Mouse (Mus musculus): Measurements from ENCODE around the gene Pdlim5.
A peak's percentile ranks its signal among the peaks of the same experiment; 100 is the strongest.

Pdlim5 gene

GRCm38 (mm10) chr3:142394796-142395508, 544 bp downstream of the Pdlim5 start:
- peak; percentile 73 for DNase-seq (ENCODE audit: low spot score)

GRCm38 (mm10) chr3:142394000-142394411, 1.5 kb downstream of the Pdlim5 start:
- DNase-seq (ENCODE audit: low spot score), result peak; percentile 31

GRCm38 (mm10) chr3:142391531-142391930, 4.0 kb downstream of the Pdlim5 start:
- DNase-seq (ENCODE audit: low spot score), result no peak

DNA sequence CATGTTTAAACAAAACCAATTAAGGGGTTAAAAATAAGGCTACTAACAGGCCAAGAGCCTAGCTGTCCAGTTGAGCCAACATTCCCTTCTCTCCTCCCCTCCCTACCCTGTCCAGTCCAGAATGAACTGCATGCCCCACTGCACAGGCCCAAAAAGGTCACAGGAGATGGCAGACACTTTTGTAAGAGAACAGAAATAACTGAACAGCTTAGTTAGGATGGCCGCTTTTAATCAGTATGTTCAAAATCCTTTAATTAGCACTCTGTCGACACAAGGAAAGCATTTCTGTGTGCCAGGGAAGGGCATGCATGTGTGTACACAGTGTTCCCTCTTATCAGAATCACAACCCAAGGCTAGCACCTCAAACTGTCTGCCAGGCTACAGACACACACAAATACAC, 5.2 kb downstream of the Pdlim5 start:
- peak; percentile 45 for DNase-seq (ENCODE audit: low spot score)

- DNase-seq (ENCODE audit: low spot score), result no peak
Observed at GRCm38 (mm10) chr3:142388189-142388588, 7.3 kb downstream of the Pdlim5 start.

- DNase-seq (ENCODE audit: low spot score), result no peak
Observed at GRCm38 (mm10) chr3:142386505-142386904, 9.0 kb downstream of the Pdlim5 start.

DNA sequence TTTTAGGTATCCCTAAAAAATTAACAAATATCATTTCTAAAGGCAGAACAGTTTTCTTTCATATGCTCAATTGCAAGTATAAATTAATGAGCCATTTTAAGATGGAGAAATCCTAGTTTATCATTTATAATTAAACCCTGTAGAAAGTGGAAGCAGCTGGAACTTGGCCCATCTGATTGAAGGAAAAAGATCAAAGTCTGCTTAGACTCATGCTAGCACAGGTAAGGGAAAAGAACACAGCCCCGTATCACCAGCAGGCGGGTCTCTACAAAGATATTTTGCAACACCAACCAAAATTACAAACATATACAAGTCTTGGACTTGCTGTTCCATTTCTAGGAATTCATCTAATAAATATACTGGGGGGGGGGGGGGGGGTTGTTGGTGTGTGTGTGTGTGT, 9.8 kb downstream of the Pdlim5 start:
- DNase-seq (ENCODE audit: low spot score), result no peak

GRCm38 (mm10) chr3:142376638-142377037, 18.9 kb downstream of the Pdlim5 start:
- DNase-seq (ENCODE audit: low spot score), result no peak

GRCm38 (mm10) chr3:142375106-142375505, 20.4 kb downstream of the Pdlim5 start:
- no peak for DNase-seq (ENCODE audit: low spot score)

- no peak for DNase-seq (ENCODE audit: low spot score)
Observed at GRCm38 (mm10) chr3:142372465-142373147, 22.9 kb downstream of the Pdlim5 start.

GRCm38 (mm10) chr3:142368411-142368810, 27.1 kb downstream of the Pdlim5 start:
- no peak for DNase-seq (ENCODE audit: low spot score)

GRCm38 (mm10) chr3:142362092-142362491, 33.4 kb downstream of the Pdlim5 start:
- DNase-seq (ENCODE audit: low spot score), result no peak

- no peak for DNase-seq (ENCODE audit: low spot score)
Observed at GRCm38 (mm10) chr3:142358951-142359350, 36.5 kb downstream of the Pdlim5 start.

DNA sequence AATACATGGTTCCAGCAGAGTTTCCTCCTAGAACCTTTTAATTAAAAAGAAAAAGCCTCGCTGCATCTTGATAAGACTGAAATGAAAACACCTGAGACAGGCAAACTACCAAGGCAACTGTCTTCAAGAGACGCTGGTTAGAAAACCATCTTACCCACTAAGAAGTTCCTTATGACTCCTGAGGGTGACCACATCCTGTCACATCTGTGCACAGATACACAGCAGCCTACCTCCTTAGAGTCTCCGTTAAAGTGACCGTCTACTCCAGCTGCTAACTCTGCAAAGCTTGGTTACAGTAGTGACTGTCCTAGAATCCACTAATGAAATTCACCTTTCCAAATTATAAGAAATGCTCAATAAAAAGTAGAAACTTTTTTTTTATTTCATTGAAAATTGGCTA, 38.8 kb downstream of the Pdlim5 start:
- no peak for DNase-seq (ENCODE audit: low spot score)

DNA sequence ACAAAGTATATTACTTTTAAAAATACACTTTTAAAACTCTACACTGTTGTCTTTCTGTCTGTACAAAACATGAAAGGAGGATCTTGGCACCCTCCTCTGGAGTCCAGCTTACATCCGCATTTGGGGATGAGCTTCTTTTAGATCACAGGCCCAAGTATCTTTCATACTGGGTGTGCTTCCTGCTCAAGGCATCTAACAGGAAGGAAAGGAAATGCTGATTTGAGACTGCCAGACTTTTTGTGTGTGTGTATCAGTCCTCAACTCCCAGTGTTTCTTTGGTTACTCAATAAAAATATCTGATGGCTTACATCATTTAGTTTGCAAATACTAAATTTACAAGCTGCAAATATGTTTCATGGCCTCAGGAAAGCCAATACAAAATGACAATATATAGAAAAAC, 42.3 kb downstream of the Pdlim5 start:
- DNase-seq (ENCODE audit: low spot score), result no peak

GRCm38 (mm10) chr3:142350513-142350912, 45.0 kb downstream of the Pdlim5 start:
- DNase-seq (ENCODE audit: low spot score), result no peak

DNA sequence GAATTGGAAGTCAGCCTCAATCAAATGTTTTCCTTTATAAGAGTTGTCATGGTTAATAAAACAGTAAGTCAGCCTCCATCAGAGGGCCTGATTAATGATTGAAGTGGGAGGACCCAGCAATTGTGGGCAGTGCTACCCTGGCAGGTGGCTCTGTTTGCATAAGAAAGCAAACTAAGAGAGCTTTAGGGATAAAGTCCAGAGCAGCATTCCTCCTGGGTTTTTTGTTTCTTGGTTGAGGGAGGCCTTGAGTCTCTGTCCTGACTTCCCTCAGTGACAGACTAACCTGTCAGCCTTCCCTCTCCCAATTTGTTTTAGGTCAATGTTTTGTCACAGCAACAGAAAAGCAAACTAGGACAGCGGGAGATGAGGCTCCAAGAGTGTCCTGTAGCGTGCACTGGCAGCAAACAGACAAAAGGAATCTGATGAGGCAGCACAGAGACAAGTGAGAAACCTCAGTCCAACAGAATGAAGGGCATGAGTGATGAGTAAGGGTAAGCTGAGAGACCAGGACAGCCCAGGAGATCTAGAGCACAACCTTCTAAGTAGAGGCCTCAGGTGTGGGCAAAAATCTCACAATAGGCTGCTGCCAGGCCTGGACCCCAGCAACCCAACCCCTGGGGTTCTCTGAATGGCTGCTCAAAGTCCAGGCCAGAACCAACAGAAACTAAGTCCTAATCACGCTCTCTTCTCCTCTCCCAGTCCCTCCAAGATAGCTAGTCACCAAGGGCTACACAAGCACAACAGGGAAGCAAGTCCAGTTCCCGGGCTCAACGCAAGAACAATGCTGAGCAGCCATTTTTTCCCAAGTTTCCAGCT, 46.5 kb downstream of the Pdlim5 start:
- no peak for DNase-seq (ENCODE audit: low spot score)

DNA sequence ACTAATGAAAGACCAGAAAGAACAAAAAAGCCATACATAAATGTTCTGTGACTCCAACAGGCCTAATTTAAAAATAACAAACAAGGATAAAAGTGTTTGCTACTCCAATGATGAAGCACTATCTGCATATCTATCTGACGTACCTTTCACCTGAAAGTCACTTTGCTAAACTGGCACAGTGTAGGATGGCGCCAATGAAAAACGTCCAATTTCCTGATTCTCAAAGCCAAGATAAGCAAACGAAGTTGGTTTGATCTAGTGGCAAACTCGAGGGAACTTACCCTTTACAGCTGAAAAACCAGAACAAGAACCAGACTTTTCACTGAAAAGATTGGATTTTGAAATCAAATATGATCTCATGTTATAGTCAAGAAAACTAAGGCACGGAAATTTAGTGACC, 49.2 kb downstream of the Pdlim5 start:
- no peak for DNase-seq (ENCODE audit: low spot score)

DNA sequence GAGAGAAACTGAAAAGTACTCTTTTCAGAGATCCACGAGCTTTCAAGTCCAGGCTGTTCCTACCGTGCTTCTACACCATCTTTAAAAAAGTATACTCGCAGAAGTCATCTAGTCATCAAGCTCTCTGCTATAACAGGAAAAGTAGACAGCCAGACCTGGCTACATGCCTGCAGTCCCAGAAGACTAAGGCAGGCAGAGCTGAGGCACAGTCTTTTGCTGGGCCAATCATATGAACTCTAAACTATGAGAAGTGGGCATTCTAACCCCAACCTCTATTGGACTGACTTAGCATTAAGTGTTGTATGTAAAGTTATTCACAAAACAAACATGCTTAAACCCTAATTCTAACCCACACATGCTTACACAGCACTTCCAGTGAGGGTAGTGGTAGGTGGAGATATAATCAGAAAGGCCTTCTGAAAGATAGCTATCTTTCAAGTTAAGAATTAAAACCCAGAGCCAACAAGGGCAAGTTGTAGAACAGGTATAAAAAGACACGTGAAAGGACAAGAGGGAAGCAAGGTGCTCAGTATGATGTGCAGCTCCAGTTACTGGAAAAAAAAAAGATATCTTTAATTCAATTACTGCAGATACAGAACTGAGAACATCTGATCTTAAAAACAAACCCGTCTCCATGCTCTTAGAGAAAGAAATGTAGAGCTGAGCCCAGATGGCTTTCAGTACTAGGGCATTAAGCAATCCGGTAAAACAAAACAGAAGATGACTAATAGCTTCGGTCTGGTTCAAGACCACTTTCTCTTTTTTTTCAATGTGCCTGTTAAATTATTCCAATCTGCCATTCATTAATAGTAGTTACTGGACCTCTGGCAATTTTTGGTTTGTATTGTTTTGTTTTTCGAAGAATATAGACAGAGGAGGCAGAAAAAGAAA, 50.0 kb downstream of the Pdlim5 start:
- DNase-seq (ENCODE audit: low spot score), result no peak

GRCm38 (mm10) chr3:142343786-142344185, 51.7 kb downstream of the Pdlim5 start:
- no peak for DNase-seq (ENCODE audit: low spot score)

- no peak for DNase-seq (ENCODE audit: low spot score)
Observed at GRCm38 (mm10) chr3:142340701-142341100, 54.8 kb downstream of the Pdlim5 start.

Measured in embryo, embryonic 10 days (tissue).